Mouse (Mus musculus): ENCODE results near the gene Tubgcp5. TPM values are rescaled to one million over a fixed set of nuclear protein-coding genes. Genes with fewer than 3 reads are reported as not detected.
A peak's percentile ranks its signal among the peaks of the same experiment; 100 is the strongest.

Tubgcp5 gene
- polyA plus RNA-seq, 1 experiment, result 2.3 TPM

- H3ac ChIP-seq (ENCODE audit: control insufficient read depth, insufficient read length), result no peak overlapping the region
- no peaks in the 10 kb centered on the region for H3K27me3 ChIP-seq (ENCODE audit: control insufficient read depth, insufficient read depth, insufficient read length)
- no peaks in the 10 kb centered on the region for H3K36me3 ChIP-seq (ENCODE audit: control insufficient read depth, insufficient read depth)
- TF ChIP-seq SRF (IDR thresholded peaks at IDR 0.05; ENCODE audit: control insufficient read depth, insufficient read length, low read depth), result no peak
- peaks cover 92% of the 10 kb centered on the region for H3K79me2 ChIP-seq (ENCODE audit: control insufficient read depth, insufficient read depth)
- no peak overlapping the region for H3K4me3 ChIP-seq
- H3K4me2 ChIP-seq (ENCODE audit: low read depth), result no peak overlapping the region
Measured at GRCm38 (mm10) chr7:55856741-55857140, 62.8 kb downstream of the Tubgcp5 start.

DNA sequence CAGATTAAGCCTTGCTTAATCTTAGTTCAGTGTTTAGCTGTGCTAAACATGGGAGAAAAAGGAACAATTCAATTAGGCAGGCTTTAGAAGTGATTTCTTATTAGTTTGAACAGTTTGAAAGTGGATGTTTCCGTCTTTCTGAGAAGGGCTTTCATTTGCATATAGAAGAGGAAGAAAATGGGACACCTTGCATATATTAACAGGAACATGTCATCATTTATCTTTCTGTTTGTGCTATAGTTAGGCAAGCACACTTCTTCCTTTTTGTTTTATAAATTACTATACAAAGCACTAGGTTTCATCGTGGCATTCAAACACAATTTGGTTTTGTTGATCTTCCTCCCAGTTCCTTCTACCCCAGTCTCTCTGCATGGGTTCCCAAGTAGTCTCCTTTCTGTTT is 63.8 kb downstream of the Tubgcp5 start:
- TF ChIP-seq SRF (IDR thresholded peaks at IDR 0.05; ENCODE audit: control insufficient read depth, insufficient read length, low read depth) (no peak), TCF3 (IDR thresholded peaks at IDR 0.05; ENCODE audit: insufficient read length, low read depth) (no peak), MAX (IDR thresholded peaks at IDR 0.05; ENCODE audit: low read depth) (no peak), CEBPB (IDR thresholded peaks at IDR 0.05; ENCODE audit: insufficient read depth, poor library complexity, severe bottlenecking) (no peak), E2F4 (IDR thresholded peaks at IDR 0.05; ENCODE audit: insufficient read depth) (no peak), MYOG (IDR thresholded peaks at IDR 0.05; ENCODE audit: control insufficient read depth in 1 of 3, insufficient read depth in 1 of 3, insufficient read length in 2 of 3, low read depth in 2 of 3) (no peak), POLR2AphosphoS2 (IDR thresholded peaks at IDR 0.05; ENCODE audit: insufficient read length, low read depth) (no peak), USF1 (IDR thresholded peaks at IDR 0.05; ENCODE audit: low read depth) (no peak), REST (IDR thresholded peaks at IDR 0.05; ENCODE audit: insufficient read depth, insufficient read length) (no peak), MYOD1 (IDR thresholded peaks at IDR 0.05; ENCODE audit: control insufficient read depth in 1 of 3, insufficient read length in 2 of 3, low read depth in 2 of 3) (no peak), TCF12 (IDR thresholded peaks at IDR 0.05; ENCODE audit: insufficient read depth, poor library complexity, severe bottlenecking) (no peak), POLR2A (IDR thresholded peaks at IDR 0.05; ENCODE audit: insufficient read length, low read depth) (no peak)
- H3K4me2 ChIP-seq (ENCODE audit: low read depth), result no peak overlapping the region
- no peaks in the 10 kb centered on the region for H3K27me3 ChIP-seq (ENCODE audit: control insufficient read depth, insufficient read depth, insufficient read length)
- peaks cover 94% of the 10 kb centered on the region for H3K79me2 ChIP-seq (ENCODE audit: control insufficient read depth, insufficient read depth)
- no peak overlapping the region for H3K4me3 ChIP-seq
- H3ac ChIP-seq (ENCODE audit: control insufficient read depth, insufficient read length), result no peak overlapping the region
- no peaks in the 10 kb centered on the region for H3K36me3 ChIP-seq (ENCODE audit: control insufficient read depth, insufficient read depth)

DNA sequence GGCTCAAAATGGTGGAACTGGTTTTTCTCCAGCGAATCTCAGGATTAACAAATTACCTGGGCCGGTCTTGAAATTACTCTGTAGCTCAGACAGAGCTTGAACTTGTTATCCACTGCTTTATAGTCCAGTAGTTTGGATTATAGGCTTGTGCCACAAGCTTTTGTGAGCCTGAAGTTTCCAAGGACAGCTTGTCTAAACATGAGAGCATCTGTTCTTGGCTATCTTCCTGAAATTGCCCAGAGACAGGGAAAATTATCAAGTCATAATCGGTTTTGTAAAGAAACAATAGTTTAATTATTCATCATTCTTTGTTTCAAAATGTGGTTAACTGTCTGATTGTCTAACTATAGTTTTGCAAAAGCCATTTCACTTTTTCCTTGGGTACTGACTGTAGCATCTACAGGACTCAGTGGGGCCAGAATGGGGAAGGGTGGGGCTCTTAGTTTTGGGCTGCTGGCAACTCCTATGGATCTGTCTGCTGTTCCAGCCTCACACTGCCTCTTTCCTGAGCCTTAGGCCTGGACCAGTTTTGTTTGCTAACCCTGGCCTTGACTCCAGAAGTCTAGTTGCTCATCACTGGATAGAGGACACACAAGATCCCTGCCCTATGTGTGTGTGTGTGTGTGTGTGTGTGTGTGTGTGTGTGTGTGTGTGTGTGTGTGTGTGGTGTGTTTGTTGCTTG is 65.0 kb downstream of the Tubgcp5 start:
- Histone ChIP-seq H3ac (ENCODE audit: control insufficient read depth, insufficient read length) (no peak overlapping the region), H3K36me3 (ENCODE audit: control insufficient read depth, insufficient read depth) (no peaks in the 10 kb centered on the region), H3K27me3 (ENCODE audit: control insufficient read depth, insufficient read depth, insufficient read length) (no peaks in the 10 kb centered on the region), H3K79me2 (ENCODE audit: control insufficient read depth, insufficient read depth) (peaks cover 95% of the 10 kb centered on the region), H3K4me3 (no peak overlapping the region), H3K4me2 (ENCODE audit: low read depth) (no peak overlapping the region)
- no peak for TF ChIP-seq USF1 (IDR thresholded peaks at IDR 0.05; ENCODE audit: low read depth)
- TF ChIP-seq POLR2A (IDR thresholded peaks at IDR 0.05; ENCODE audit: insufficient read length, low read depth), result no peak
- no peak for TF ChIP-seq MYOG (IDR thresholded peaks at IDR 0.05; ENCODE audit: control insufficient read depth in 1 of 3, insufficient read depth in 1 of 3, insufficient read length in 2 of 3, low read depth in 2 of 3)
- no peak for TF ChIP-seq SRF (IDR thresholded peaks at IDR 0.05; ENCODE audit: control insufficient read depth, insufficient read length, low read depth)

DNA sequence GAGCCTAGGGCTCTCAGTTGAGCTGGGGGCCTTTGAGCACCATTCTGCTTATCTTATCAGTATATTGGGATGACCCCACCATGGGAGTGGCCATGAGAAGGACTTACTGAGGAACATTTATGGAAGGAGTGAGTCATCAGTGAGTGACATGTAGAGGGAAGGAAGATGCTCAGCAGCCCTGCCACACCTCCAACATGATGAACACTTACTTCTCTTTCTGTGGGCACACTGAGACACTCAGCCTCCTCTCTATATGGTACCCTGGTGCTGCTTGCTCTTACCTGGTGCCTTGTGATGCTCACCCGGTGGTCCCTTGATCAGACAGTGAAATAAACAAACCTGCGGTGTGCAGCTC is 65.5 kb downstream of the Tubgcp5 start:
- H3K4me2 ChIP-seq (ENCODE audit: low read depth), result peak overlapping the region; percentile 15
- TF ChIP-seq USF1 (IDR thresholded peaks at IDR 0.05; ENCODE audit: low read depth), result no peak
- no peak for TF ChIP-seq TCF12 (IDR thresholded peaks at IDR 0.05; ENCODE audit: insufficient read depth, poor library complexity, severe bottlenecking)
- no peak for TF ChIP-seq TCF3 (IDR thresholded peaks at IDR 0.05; ENCODE audit: insufficient read length, low read depth)
- TF ChIP-seq MYOG (IDR thresholded peaks at IDR 0.05; ENCODE audit: control insufficient read depth in 1 of 3, insufficient read depth in 1 of 3, insufficient read length in 2 of 3, low read depth in 2 of 3), result no peak
- no peak for TF ChIP-seq MAX (IDR thresholded peaks at IDR 0.05; ENCODE audit: low read depth)
- no peak overlapping the region for H3K4me3 ChIP-seq
- H3K27me3 ChIP-seq (ENCODE audit: control insufficient read depth, insufficient read depth, insufficient read length), result no peaks in the 10 kb centered on the region
- H3ac ChIP-seq (ENCODE audit: control insufficient read depth, insufficient read length), result no peak overlapping the region
- no peaks in the 10 kb centered on the region for H3K36me3 ChIP-seq (ENCODE audit: control insufficient read depth, insufficient read depth)
- peaks cover 95% of the 10 kb centered on the region for H3K79me2 ChIP-seq (ENCODE audit: control insufficient read depth, insufficient read depth)

DNA sequence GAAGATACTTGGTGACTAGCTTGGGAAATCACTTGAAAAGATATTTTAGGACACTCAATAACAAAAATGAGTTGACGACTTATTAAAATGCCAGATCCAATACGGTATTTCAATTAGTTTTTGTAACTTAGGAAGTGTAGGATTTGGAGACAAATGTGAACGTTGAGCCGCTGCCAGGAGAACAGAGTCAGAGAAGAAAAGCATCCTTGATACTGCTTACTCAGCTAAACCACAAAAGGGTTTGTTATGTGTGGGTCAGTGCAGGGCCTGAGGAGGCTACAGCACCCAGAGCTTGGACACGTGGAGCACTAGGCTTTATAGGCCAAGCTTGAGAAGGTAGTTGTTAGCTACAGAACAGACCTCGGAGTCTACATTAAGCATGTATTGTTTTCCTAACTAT is 66.0 kb downstream of the Tubgcp5 start:
- Histone ChIP-seq H3K36me3 (ENCODE audit: control insufficient read depth, insufficient read depth) (no peaks in the 10 kb centered on the region), H3ac (ENCODE audit: control insufficient read depth, insufficient read length) (no peak overlapping the region), H3K4me3 (no peak overlapping the region), H3K4me2 (ENCODE audit: low read depth) (peak overlapping the region; percentile 15), H3K79me2 (ENCODE audit: control insufficient read depth, insufficient read depth) (peaks cover 95% of the 10 kb centered on the region), H3K27me3 (ENCODE audit: control insufficient read depth, insufficient read depth, insufficient read length) (no peaks in the 10 kb centered on the region)
- no peak for TF ChIP-seq POLR2AphosphoS2 (IDR thresholded peaks at IDR 0.05; ENCODE audit: insufficient read length, low read depth)

DNA sequence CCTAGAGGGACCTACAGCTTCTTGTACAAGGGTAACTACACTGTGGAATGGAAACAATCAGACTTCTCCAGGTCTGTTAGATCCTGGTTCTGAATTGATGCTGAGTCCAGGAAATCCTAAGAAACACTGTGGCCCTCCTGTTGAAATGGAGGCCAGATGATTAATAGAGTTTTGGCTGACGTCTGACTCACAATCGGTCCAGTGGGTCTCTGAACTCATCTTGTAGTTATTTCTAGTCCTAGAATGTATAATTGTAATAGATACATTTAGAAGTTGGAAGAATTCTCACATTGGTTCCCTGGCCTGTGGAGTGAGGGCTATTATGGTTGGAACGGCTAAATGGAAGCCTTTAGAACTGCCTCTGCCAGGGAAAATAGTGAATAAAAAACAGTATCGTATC is 67.2 kb downstream of the Tubgcp5 start:
- Histone ChIP-seq H3K27me3 (ENCODE audit: control insufficient read depth, insufficient read depth, insufficient read length) (no peaks in the 10 kb centered on the region), H3K79me2 (ENCODE audit: control insufficient read depth, insufficient read depth) (peaks cover 92% of the 10 kb centered on the region), H3K4me2 (ENCODE audit: low read depth) (peak overlapping the region; percentile 0), H3K36me3 (ENCODE audit: control insufficient read depth, insufficient read depth) (no peaks in the 10 kb centered on the region), H3ac (ENCODE audit: control insufficient read depth, insufficient read length) (no peak overlapping the region), H3K4me3 (no peak overlapping the region)
- no peak for TF ChIP-seq REST (IDR thresholded peaks at IDR 0.05; ENCODE audit: insufficient read depth, insufficient read length)

All from myocyte (in vitro differentiated cells).